Mouse (Mus musculus) lung, adult 10 weeks (tissue): ENCODE results near the gene Prr15. TPM values are rescaled to one million over a fixed set of nuclear protein-coding genes. Genes with fewer than 3 reads are reported as not detected.

ENCODE experiments used
- polyA plus RNA-seq: library from polyadenylated mRNA; stranded (reverse); fragments of 350-450 nt; fragmentation: Illumina TruSeq; extraction: RNeasy Lipid Tissue Mini Kit (QIAGEN cat#74804); gene quantifications from one replicate; pipeline ENCODE4 v1.2.3, GENCODE M21; 2014; ENCODE audit warnings: low read depth, low replicate concordance; ENCODE audit not compliant: insufficient read depth

Gene Prr15
- polyA plus RNA-seq, result 4.8 TPM

DNA sequence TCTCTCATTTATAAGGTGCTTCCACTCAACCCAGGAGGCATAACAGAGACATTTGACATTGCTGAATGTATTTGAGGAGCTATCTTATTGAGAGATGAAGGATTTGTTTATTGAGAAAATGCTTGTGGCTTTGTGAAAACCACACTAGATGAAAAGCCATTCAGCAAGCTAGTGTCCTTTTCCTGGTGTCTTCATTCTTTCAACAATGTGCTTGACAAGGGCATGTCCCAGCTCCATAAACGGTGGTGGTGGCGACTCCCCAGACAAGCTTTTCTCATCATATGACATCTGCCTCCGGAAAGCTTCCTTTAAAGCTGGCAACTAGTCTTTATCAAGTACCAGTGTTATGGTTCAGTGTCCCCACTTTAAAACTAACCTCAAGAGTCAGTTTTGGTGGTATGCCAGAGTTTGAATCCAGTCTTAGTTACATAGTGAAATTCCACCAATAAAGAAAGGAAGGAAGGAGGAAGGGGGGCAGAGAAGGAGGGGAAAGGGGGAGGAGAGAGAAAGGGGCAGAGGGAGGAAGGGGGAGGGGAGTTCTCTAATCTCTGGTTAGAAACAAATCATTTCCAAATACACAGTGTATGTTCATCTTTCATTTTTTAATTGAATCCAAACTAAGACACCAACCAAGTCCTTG, at the start of gene Prr15:
Gene Prr15 (plus strand): TSS at position 590 of the 640 bp plus-strand sequence.

Other genes starting within 250 kb of the Prr15 start
- gene Wipf3, start 103.8 kb downstream of the Prr15 start, polyA plus RNA-seq, result 3.0 TPM
- gene Scrn1, start 240.7 kb downstream of the Prr15 start, polyA plus RNA-seq, result 10.1 TPM